Mouse (Mus musculus) liver, embryonic 18 days (tissue): ENCODE data around the gene Cfap157. TPM values are rescaled to one million over a fixed set of nuclear protein-coding genes. Genes with fewer than 3 reads are reported as not detected.

Experiments
- polyA plus RNA-seq: library from polyadenylated mRNA; depleted of rRNA; stranded (reverse); fragments of >200 nt; gene quantifications from 2 replicates; pipeline ENCODE4 v1.2.3, GENCODE M21; 2012; rRNA removed

Gene Cfap157
- not detected in 2 replicates for polyA plus RNA-seq

GRCm38 (mm10) chr2:32784048-32784681 is at the start of gene Cfap157:
Gene Cfap157 (minus strand): TSS chr2:32784428.

GRCm38 (mm10) chr2:32775359-32776074 is 8.7 kb downstream of the Cfap157 start, which contains the start of the genes Ttc16 and Ptrh1:
Gene Ttc16 (minus strand): TSS chr2:32775633.
Gene Ptrh1 (plus strand): TSS chr2:32775786.

GRCm38 (mm10) chr2:32757056-32757845 is 27.0 kb downstream of the Cfap157 start, which contains the start of gene Tor2a:
Gene Tor2a (plus strand): TSS chr2:32757234.

GRCm38 (mm10) chr2:32740916-32741272 is 43.3 kb downstream of the Cfap157 start, which contains the start of gene 6330409D20Rik:
Gene 6330409D20Rik (minus strand): TSS chr2:32741016.

Other genes with a start within 250 kb of the Cfap157 start
- 3.1 and 3.4 TPM in 2 replicates for gene Fam102a, start 249.1 kb downstream of the Cfap157 start, polyA plus RNA-seq
- 45.1 and 48.7 TPM in 2 replicates for gene Dpm2, start 213.6 kb downstream of the Cfap157 start, polyA plus RNA-seq
- gene Pip5kl1, start 209.6 kb downstream of the Cfap157 start, polyA plus RNA-seq: 0.04 and 0.07 TPM in 2 replicates
- gene 9430097D07Rik, start 208.7 kb downstream of the Cfap157 start, polyA plus RNA-seq: not detected in 2 replicates
- 4.1 TPM in 2 replicates for gene St6galnac4, start 197.3 kb downstream of the Cfap157 start, polyA plus RNA-seq
- 24.2 and 25.0 TPM in 2 replicates for gene St6galnac6, start 184.7 kb downstream of the Cfap157 start, polyA plus RNA-seq
- 0.37 and 0.62 TPM in 2 replicates for gene Ak1, start 162.7 kb downstream of the Cfap157 start, polyA plus RNA-seq
- gene Eng, start 137.8 kb downstream of the Cfap157 start, polyA plus RNA-seq: 24.4 and 26.0 TPM in 2 replicates
- 140 and 142 TPM in 2 replicates for gene Fpgs, start 80.3 kb downstream of the Cfap157 start, polyA plus RNA-seq
- 62.0 and 72.6 TPM in 2 replicates for gene Cdk9, start 71.4 kb downstream of the Cfap157 start, polyA plus RNA-seq
- gene Sh2d3c, start 63.4 kb downstream of the Cfap157 start, polyA plus RNA-seq: 12.4 and 13.9 TPM in 2 replicates
- gene 6330409D20Rik, start 43.4 kb downstream of the Cfap157 start, polyA plus RNA-seq: 0.06 TPM in 1 of 2 replicates, not detected in the other
- gene Tor2a, start 27.2 kb downstream of the Cfap157 start, polyA plus RNA-seq: 26.5 and 28.5 TPM in 2 replicates
- gene Ttc16, start 8.8 kb downstream of the Cfap157 start, polyA plus RNA-seq: 0.10 and 0.14 TPM in 2 replicates
- gene Ptrh1, start 8.6 kb downstream of the Cfap157 start, polyA plus RNA-seq: 1.2 and 1.4 TPM in 2 replicates
- gene Stxbp1, start 62.8 kb upstream of the Cfap157 start, polyA plus RNA-seq: 1.8 and 1.9 TPM in 2 replicates
- 16.2 and 16.6 TPM in 2 replicates for gene Fam129b, start 91.7 kb upstream of the Cfap157 start, polyA plus RNA-seq
- gene Rpl12, start 177.1 kb upstream of the Cfap157 start, polyA plus RNA-seq: 636 and 711 TPM in 2 replicates
- 2.3 and 3.1 TPM in 2 replicates for gene Lrsam1, start 177.2 kb upstream of the Cfap157 start, polyA plus RNA-seq
- 5.9 and 6.0 TPM in 2 replicates for gene Slc2a8, start 197.7 kb upstream of the Cfap157 start, polyA plus RNA-seq